Mouse (Mus musculus) spleen, embryonic (tissue): ENCODE results near the gene Lpcat1.

Source experiments
- CTCF ChIA-PET: fragments of 350-600 bp; sonication (Branson Sonifier 250); formaldehyde crosslinking; loops from one replicate; lab custom pipeline; 2022; lab: Charles Lee

Lpcat1 gene

GRCm38 (mm10) chr13:73446076-73446475, 20.9 kb upstream of the Lpcat1 start:
- CTCF ChIA-PET = no interaction called here

DNA sequence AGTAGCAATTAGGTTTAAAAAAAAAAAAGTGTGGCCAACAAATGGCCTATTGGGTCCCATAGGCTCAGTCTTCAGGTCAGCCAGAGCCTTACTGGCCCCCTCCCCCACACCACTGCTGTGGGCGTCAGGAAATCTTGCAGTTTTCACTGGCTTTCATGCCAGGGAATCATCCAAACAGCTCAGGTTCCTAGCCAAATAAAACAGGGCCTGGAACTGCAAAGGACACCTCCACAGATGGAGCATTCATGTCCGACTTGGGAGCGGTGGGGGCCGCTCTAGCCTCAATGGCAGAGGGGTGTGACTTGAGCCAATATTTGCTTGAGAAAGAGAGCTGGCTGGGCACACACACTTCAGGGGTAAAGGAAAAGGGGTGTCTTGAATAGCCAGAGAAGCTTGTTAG, 20.5 kb upstream of the Lpcat1 start:
- CTCF ChIA-PET = no interaction called here

- CTCF ChIA-PET = no interaction called here
Measured at GRCm38 (mm10) chr13:73446943-73447342, 20.1 kb upstream of the Lpcat1 start.

DNA sequence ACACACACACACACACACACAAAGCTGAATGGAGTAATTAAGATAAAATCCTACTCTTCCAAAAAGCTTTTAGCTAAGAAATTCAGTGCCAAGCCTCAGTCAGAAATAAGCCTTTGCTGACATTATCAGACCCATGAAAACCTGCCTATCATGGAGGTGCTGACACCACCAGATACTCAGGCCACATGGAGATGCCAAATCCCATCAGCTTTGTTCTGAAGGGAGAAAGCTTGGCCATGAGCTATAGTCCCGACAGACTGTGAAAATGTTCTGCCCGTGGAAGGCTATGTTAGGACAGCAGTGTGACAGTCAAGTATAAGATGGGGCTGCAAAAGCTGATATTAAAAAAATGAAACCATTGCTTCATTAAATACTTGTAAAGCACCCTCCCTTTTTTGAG, 19.5 kb upstream of the Lpcat1 start:
- CTCF ChIA-PET = interaction anchor here (0.5 kb wide), 1 partner anchor 29 kb away, joined by 3 read pairs; no protein-coding TSS in a partner anchor

GRCm38 (mm10) chr13:73448201-73448600, 18.8 kb upstream of the Lpcat1 start:
- CTCF ChIA-PET = no interaction called here

- CTCF ChIA-PET = no interaction called here
Measured at GRCm38 (mm10) chr13:73448723-73449122, 18.3 kb upstream of the Lpcat1 start.

DNA sequence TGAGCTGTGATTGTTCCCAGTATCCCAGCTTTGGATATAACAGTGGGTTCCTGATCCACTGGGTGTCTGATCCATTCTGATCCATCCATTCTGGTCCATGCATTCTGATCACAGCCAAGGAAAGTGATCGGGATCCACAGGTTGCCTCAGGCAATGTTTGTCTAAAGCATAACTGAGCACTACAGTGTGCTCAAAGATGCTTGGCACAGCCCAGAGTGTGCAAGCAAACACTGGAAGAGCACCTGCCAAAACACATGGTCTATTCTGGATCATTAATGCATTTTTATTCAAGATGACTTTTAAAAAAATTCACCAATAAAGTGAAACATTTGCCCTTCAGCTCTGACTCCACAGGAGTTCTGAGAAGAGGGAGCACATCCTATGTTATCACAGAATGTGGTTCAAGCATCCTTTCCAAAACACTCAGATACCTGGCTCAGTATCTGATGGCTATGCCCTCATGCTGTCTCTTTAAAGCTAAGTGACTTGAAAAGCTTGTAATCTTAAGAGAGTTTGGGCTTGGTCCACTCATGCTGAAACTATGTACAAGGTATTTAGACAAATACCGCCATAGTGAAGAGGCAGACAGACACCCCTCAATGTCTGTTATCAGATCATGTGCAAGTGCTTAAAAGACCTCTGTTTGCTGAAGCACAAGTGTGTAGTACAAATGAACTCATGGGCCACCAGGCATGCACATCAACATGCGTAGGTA, 13.3 kb upstream of the Lpcat1 start:
- CTCF ChIA-PET = no interaction called here

- CTCF ChIA-PET = no interaction called here
Measured at GRCm38 (mm10) chr13:73455328-73455727, 11.7 kb upstream of the Lpcat1 start.

GRCm38 (mm10) chr13:73457301-73457700, 9.7 kb upstream of the Lpcat1 start:
- CTCF ChIA-PET = no interaction called here

- CTCF ChIA-PET = no interaction called here
Measured at GRCm38 (mm10) chr13:73457741-73458140, 9.3 kb upstream of the Lpcat1 start.

DNA sequence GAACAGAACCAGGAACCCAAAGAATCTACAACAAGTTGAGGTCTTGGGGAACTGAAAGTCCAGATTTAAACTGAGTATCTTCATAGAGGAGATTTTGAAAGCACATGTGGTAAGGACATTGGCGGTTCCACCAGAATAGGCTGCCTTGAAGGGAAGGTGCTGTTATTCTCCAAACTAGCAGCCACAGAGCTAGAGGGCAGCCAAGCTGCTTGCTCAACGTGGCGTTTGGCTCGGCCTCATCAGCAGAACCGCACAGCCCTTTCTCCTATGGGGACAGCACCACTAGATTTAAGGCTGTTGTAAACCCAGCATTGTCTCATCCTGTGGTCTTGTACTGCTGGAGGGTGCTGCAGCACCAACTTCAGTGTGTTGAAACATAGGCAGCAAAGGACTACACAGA, 8.3 kb upstream of the Lpcat1 start:
- CTCF ChIA-PET = interaction anchor here (1.8 kb wide), 1 partner anchor 32 kb away, joined by 4 read pairs; no protein-coding TSS in a partner anchor

GRCm38 (mm10) chr13:73459189-73459850, 7.7 kb upstream of the Lpcat1 start:
- CTCF ChIA-PET = interaction anchor here (1.8 kb wide), 1 partner anchor 33 kb away, joined by 4 read pairs; no protein-coding TSS in a partner anchor

DNA sequence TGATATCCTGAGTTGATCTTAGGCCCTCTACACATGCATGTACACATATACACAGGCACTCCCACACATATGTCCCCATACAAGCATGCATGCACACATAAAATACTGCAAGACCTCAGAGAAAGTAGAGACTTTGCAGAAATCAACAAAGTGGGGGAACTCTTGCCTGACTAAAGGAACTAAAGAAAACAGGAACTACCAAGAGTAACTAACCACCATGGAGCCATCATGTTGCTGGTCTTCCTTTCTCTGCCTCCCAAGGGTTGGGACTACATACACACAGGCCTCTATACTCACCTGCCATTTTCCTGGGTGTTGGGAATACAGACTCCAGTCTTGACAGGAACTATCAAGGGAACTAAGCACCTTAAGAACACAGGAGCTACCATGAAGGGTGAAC, 5.4 kb upstream of the Lpcat1 start:
- CTCF ChIA-PET = interaction anchor here (0.6 kb wide), 1 partner anchor 25 kb away, joined by 3 read pairs; no protein-coding TSS in a partner anchor

DNA sequence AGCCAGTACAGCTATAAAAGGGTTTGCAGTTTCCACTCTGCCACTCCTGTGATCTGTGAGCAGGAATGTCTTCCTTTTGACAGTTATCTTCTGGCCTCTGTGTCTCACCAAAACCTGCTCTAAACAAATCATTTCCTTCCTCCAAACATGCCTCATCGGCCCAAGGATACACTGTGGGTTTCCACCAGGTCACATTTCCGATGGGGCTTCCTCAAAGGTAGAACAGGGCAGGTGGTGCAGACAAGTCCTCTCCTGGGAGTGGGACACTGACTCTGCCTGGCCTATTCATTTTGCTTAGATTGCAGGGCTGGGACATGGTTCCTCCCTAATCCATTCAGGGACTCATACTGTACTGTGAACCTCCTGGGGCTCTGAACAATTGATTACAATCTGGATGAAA, 1.8 kb upstream of the Lpcat1 start:
- CTCF ChIA-PET = no interaction called here

- CTCF ChIA-PET = no interaction called here
Measured at GRCm38 (mm10) chr13:73466411-73466810, 586 bp upstream of the Lpcat1 start.

GRCm38 (mm10) chr13:73467421-73468237, 632 bp downstream of the Lpcat1 start:
- CTCF ChIA-PET = interaction anchor here (0.5 kb wide), 1 partner anchor 226 kb away, joined by 3 read pairs; no protein-coding TSS in a partner anchor

GRCm38 (mm10) chr13:73468834-73469233, 1.8 kb downstream of the Lpcat1 start:
- CTCF ChIA-PET = no interaction called here

- CTCF ChIA-PET = interaction anchor here (0.9 kb wide), 1 partner anchor 44 kb away, joined by 3 read pairs; no protein-coding TSS in a partner anchor
Measured at GRCm38 (mm10) chr13:73469257-73469967, 2.4 kb downstream of the Lpcat1 start.

DNA sequence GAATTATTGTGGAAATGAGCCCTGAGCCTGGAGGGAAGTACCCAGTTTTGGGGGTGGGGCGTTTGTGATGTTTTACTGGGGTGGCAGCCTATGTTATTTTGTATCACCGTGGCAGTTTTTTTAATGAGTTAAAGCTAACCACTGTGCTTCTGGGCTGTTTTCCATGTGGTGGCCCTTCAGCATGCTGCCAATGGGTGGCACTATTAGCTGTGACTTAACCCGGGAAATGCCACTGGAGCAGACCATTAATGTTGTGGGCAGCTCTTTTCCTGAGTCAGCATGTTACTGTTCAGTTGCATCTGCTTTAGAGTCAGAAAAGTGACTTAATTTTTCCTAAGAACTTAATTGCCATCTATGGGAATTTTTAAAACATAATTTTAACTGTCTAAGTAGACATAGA, 5.5 kb downstream of the Lpcat1 start:
- CTCF ChIA-PET = interaction anchor here (1.4 kb wide), 1 partner anchor 47 kb away, joined by 3 read pairs; no protein-coding TSS in a partner anchor

DNA sequence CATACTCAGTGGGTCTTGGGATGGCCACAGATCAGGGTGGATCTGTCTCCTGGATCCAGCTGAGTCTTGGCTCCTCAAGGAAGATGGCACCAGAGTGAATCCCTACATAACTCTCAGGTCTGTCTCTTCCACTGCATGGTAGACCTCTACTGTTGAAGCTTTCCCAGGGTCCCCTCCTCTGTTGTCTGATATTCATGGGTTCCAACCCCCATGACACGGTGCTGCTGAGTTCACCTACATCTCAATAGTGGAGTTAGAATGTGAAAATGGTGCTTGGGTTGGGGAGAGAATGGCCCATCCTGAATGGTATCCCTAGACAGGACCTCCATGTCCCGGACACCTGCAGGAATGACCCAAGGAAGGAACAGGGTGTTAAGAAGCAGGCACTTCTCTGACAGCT, 6.7 kb downstream of the Lpcat1 start:
- CTCF ChIA-PET = no interaction called here

DNA sequence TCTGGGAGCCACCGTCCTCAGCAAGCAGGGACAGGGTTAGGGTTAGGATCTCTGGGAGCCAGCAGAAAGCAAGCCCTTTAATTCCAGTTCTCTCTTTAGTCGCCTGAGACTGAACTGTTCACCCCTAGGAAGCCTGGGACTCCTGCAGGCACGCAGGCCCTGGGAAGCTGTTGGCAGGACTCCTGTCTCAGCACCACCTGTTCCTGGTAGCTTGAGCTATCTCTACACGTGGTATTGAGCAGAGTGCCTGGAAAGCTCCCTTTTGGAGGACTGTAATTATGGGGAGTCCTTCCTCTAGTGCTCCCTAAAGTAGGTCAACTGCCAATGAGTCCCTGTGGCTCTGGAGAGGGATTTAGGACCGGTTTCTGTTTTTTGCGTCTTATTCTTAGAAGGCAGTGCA, 7.2 kb downstream of the Lpcat1 start:
- CTCF ChIA-PET = no interaction called here
